Mouse (Mus musculus) frontal cortex, postnatal 10 days (tissue): ENCODE measurements around the gene Eno1.
"Not testable (repeated sequence)": the region's sequence is repeated elsewhere in the genome, so short reads cannot be mapped to it uniquely, and the experiment has no call there.

Experiments
- DNase-seq, 2 experiments: peaks; one replicate each; pipeline ENCODE4 v3.0.0; 2022; ENCODE audit warnings: low spot score in 2 of 2, mixed read lengths in 1 of 2

Eno1 gene

DNA sequence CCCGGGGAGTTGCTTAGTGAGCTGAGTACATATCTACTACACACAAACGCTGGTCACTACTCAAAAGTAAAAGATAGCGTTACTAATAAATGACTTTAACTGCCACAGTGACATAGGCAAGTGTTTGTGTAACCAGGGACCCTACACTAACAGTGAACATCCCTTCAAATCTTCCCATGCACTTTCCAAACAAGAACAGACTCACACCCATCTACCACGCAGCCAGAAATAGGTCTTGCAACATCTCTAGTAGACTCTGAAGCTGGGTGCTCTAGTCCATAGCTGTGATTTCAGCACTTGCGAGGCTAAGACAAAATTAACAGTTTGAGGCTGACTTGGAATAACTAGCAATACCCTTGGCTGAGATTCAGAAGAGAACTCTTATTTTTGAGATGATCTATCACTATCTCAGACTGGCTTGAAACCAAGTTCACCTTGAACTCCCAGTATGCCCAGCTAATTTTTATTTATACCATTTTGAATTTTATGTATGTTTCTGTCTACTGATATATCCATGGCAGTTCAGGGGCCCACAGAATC is 13.3 kb downstream of the Eno1 start:
- DNase-seq = no peak

DNA sequence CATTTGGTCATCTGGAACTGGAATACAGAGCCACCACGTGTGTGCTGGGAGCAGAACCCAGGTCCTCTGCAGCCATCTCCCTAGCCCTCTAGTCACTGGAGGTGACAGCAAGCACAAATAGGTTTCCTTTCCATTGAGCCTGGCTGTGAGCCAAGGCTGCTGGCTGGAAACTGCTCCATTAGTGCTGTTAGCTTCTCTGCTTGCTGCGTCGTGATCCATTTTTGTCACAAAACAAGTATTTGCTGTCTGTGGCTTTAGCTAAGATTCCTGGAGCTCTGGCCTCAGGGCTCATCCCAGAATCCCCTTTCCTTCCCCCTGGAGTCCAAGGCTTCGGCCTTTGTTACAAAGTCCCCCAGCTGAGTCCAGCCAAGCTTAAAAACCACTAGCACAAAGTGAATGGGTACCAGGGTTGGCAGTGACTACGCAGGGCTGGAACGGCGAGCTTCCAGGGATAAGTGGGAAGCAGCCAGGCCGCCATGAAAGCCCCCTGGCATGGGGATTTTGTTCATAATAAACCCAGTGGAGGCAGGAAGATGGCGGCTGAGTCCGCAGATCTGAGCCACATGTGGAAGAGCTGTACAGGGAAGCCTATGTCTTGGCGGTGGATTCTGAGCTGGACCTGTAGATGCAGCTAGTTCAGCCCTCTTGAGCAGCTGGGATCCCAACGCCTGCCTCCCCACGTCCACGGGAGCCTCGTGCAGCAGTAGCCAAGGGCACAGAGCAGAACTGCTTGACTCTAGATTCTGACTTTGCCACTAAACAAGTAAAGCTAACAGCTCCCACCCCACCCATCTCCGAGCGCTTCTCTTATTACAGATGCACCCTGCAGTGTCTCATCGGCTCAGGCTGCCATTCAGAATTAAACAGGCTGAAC is 14.3 kb downstream of the Eno1 start:
- peak in 1 of 2 experiments; percentile 53 for DNase-seq

DNA sequence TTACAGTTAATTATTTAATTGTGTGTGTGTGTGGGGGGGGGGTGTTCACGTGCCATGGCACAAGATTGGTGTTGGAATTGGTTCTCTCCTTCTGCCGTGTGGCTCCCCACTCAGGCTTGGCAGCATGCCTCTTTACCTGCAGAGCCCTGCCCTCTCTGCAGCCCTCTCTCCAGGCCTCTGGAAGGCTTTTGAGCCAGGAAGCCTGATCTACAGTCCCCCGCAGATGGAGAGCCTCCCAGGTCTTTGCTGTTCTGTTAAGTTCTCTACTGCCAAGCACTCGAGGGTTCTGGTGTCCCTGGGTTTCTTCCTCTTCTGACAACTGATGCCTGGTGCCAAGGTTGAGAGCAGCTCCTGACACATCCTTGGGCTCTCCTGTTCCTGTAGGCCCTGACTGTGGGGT is 17.9 kb downstream of the Eno1 start:
- DNase-seq = no peak

DNA sequence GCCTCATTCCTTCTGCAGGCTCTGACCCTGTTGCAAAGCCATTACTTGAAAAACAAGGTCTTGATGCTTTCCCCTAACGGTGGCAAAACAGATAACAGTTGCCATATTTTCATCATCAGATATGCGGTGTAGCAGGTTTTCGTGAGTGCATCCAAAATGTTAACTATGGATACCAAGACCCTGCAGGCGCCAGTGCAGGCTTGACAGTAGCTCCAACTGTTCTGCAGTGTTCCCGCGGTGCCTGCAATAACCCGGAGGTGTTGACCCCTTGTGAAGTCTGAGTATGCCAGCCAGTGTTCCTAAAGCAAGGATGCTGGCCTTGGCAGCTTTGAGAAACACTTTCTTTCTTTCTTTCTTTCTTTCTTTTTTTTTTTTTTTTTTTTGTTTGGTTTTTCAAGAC is 18.7 kb downstream of the Eno1 start:
- no peak for DNase-seq

DNA sequence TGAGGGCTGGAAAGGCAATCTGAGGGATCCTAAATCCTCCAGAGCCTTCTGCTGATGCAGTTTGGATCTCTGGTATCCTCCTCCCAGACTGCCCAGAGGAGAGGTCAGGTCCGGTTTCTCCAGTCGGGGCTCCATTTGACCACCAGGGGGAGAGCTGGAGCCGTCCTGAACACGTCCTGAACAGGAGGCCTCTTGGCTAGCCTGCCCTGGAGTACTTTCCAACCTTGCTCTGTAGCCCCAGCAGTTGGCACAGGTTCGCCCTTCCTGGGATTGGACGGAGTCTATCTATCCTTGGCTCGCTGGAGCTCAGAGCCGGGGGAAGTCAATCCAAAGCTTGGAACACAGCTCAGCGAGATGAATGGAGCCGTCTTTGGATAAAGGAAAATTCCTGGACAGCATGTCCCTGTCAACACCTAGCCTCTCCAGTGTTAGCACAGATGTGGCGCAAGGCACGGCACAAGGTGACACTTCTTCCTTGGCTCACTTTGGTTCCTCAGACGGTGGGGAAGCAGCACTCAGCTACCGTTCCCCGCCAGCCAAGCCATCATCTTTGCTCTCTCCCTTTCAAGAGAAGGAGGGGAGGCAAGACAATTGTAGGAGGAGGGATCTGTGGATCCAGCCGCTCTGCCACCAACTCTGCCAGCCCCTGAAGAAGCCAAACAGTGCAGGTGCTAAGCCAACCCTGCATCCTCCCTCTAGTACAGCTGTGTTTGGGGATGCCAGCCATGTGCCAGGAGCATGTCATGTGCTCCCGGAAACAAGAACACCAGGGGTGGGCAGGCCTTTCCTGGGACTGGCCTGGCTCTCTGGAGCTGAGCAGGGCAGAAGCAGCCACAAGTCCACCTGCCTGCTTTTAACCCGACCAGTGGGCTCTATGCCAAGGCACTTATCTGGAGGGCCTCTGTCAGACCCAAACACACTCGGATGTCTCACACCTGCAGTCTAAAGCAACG is 21.0 kb downstream of the Eno1 start:
- peak in 1 of 2 experiments; percentile 72 for DNase-seq

DNA sequence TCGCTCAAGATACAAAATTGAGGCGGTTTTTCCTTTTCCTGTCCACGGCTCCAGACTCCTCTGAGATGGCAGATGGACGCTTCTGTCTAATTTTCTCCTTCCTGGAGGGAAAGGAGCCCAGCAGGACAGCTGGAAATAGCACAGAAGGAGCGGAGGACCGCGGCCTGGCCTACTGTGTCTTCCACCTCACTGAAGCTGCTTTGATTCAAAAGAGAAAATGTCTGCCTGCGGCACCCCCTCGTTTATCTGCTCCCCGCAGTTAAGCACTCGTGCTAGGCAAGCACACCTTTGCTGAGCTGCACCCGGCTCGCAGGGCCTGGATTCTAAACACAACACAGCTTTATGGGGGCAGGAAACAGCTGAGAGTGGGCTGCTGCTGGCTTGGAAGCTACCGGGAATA is 21.9 kb downstream of the Eno1 start:
- DNase-seq = no peak

DNA sequence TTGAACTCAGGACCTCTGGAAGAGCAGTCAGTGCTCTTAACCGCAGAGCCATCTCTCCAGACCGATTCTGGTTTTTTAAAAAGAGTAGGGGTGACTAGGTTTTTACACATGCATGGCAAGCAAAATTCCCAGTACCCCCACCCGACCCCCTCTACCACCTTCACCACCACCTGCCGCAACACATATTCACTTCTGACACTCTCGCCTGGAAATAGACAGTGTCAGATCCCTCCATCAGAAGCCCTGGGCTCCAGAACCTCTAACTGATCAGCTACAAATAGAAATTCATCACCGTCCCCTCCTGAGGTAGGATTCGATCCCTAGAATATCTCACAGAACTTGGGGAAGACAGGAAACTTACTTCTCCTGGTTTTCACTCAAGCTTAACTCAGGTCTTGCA is 23.1 kb downstream of the Eno1 start:
- no peak for DNase-seq

DNA sequence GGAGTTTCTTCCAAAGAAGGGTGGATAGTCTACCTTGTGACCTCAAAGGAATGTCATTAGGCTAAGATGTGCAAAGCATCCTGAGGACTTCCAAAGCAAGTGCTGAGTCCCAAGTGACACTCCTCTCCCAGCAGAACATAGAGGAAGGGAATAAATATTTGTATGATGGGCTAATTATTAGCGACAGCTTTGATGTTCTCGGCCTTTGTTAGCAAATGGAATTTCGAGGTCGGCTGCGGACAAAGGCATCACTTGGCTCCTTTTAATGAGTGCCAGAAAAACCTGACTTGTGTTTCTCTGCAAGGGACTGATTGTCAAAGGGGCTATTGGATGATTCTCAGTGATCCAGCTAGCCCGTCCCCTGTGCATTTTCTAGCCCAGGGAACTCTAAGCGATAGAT is 23.6 kb downstream of the Eno1 start:
- DNase-seq = no peak

DNA sequence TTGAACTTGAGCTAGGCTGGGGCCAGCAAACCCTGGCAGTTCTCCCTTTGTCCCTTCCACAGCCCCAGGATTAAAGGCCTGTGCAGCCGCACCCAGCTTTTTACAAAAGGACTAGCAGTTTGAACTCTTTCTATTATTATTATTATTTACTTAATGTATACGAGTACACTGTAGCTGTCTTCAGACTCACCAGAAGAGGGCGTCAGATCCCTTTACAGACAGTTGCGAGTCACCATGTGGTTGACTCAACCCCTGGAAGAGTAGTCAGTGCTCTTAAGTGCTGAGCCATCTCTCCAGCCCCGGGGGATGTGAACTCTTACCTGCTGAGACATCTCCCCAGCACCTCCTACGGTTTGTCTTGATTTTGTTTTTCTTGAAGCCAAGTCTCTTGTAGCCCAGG is 24.2 kb downstream of the Eno1 start:
- DNase-seq = no peak

DNA sequence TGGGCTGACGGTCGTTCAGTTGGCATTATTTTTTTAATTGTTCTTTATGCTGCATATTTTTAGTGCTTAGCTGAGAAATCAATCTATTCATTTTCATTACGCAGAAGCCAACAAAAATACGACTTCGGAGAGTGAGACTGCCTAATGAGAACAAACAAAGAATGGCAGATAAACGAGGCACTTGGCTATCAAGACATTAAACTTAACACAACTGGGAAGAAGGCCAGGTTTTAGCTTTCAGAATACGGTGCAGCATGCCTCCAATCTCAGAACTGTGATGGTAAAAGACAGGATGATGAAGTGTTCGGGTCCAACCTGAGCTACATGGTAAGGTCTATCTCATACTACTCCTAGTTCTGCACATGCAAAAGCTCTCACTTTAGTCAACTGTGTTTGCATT is 25.8 kb downstream of the Eno1 start:
- DNase-seq = no peak

DNA sequence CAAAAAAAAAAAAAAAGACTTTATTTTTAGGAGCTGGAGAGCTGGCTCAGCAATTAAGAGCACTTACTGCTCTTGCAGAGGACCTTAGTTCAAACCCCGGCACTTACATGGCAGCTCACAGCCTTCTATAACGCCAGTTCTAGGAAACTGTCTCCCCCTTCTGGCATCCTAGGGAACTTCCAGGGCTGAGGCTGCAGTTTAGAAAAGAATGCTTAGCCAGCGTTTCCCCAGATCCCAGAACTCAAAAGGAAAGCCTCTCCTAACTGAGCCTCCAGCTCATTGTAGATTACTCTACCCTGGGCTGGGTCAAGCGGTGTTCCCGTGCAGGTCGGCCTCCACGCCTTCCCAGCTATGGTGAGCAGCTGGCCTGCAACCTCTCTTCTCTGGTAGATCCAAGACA is 28.4 kb downstream of the Eno1 start:
- DNase-seq = no peak

DNA sequence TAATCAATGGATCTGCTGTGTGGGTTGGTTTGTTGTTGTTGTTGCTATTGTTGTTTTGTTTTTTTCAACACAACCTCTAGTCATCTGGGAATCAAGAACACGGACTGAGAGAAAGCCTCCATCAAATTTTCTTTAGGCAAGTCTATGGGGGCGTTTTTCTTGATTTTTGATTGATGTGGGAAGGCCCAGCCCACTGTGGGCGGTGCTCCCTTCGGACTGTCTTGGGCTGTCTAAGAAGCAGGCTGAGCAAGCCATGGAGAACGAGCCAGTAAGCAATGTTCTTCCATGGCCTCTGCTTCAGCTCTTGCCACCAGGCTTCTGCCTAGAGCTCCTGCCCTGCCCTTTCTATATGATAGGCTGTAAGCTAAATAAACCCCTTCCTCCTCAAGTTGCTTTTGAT is 28.9 kb downstream of the Eno1 start:
- no peak for DNase-seq

DNA sequence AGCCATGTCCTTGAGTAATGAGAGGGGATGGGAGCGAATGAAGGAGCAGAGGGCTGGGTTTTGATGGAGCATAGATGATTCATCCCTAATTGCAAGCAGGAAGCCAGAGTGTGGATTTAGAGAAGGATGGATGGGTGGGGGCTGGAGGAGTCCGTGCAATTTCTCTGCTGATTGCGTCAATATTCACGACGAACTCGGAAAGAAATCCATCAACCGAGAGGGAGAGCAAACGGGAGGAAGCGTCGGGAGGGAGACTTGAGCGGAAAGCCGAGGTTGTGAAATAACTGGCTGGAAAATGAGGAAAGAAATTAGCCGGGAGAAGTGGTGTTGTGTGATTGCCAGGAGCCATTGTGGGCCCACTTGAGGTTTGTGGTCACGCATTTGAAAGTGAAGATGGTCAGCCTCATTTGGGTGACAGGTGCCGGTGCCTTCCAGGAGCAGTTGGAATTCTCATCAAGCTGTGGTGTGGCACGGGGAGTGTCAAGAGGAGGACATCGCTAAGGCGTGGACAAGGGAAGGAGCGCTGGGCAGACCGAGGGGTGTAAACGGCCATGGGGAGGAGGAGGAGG is 30.2 kb downstream of the Eno1 start:
- no peak for DNase-seq

DNA sequence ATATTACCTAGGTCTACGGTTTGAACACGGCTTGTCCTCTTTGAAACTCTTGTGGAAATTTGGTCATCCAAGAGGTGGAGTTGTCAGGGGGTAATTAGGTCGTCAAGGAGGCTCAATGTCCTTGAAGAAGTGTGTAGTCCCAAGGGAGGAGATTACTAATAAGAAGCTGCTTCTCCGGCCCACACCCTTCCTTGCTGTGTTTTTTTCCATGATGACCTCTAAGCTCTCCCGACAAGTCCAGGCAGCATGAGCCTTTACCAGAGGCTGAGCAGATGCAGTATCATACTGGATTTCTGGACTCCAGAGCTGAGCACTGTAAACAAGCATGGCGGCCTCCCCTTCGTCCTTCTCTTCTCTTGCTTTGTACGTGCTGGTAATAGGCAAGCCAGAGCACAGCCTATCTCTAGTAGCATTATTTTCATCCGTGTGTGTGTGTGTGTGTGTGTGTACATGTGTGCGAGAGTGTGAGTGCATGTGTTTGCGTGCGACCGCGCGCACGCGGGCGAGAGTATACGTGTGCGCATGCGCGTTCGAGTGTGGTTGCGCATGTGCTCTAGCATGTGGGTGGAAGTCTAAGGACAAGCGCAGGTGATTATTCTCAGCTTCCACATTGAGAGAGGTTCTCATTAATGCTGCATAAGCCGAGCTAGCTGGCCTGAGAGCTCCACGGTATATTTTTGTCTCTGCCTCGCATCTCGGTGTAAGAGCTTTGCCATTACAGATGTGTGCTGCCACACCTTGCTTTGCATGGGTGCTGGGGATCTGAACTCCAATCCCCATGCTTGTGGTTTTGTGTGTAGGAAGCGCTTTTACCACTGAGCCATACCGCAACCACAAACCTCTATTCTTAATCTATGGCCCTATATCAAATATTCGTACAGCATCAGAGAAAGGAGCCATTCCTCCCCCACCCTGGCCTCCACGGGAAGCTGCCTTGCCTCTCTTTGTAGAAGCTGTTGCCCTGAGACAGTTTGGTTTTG is 32.4 kb downstream of the Eno1 start:
- no peak for DNase-seq

DNA sequence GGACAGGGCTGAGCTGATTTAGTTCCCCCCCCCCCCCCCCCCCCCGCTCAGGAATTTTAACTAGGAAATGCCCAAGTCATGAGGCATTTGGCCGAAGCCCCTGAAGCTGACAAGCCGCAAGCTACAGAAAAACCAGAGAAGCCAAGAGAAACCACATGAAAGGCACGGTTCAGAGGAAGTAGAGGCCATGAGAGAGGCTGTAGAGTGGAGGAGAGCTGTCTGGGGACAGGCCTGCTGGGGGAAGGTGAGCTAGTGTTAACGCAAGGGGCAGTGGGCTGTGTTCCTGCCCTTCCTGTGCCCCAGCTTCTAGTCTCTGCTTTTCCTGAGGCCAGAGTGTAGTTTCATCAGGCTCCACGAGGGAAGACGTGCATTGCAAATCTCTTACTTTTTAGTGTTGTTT is 33.2 kb downstream of the Eno1 start:
- no peak for DNase-seq

DNA sequence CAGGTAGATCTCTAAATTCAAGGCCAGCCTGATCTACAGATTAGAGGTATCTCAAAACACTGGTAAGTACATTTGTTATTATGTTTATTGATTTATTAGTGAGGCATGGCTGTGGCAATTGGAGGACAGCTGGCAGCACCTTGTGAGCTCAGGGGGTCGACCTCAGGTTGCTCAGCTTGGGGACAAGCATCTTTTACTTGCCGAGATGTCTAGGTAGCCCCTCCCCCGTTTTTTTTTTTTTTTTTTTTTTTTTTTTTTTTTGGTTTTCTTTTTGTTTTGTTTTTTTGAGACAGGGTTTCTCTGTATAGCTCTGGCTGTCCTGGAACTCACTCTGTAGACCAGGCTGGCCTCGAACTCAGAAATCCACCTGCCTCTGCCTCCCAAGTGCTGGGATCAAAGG is 34.2 kb downstream of the Eno1 start:
- DNase-seq = not testable (repeated sequence)

DNA sequence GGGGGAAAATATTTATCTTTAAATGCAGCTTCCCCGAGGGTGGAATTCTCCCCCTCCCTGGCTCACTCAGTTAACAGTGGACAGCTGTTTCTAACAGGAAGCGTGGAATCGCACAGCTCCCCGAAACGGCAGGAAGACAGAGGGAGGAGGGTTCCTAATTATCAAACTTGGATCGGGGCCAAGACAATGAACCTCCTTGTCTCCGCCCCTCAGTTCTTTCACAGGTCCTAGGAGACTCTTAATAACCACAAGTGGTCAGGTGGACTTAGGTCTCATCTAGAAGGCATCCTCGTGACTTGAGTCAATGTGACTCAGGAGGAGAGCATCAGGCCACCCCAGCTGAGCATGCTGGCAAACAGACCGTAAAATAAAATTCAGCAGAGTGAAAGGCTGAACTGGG is 36.2 kb downstream of the Eno1 start:
- no peak for DNase-seq

DNA sequence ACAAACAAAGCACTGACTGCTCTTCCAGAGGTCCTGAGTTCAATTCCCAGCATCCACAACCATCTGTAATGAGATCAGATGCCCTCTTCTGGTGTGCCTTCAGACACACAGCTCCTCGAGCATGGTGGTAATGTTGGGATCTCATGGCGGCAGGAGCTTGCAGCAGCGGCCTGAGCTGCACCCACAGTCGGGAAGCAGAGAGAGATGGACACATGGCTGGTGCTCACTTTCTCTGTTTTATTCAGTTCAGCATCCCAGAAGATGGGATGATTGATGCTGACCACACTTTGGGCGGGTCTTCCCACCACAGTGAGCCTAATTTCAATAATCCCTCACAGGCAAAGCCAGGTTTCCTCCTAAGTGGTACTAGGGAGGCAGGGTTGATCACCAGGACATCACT is 39.0 kb downstream of the Eno1 start:
- no peak for DNase-seq

DNA sequence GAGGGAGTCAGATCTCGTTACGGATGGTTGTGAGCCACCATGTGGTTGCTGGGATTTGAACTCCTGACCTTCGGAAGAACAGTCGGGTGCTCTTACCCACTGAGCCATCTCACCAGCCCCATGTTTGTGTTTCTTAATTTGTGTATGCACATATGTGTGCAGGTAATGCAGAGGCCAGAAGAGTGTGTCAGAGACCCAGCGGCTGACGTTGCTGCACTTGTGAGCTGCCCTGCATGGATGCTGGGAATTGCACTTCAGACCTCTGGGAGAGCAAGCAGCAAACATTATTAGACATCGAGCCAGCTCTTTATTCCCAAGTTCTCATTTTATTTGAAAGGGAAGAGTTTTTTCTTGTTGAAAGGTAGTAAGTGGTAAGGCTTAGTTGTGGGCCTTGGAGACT is 42.8 kb downstream of the Eno1 start:
- DNase-seq = not testable (repeated sequence)

DNA sequence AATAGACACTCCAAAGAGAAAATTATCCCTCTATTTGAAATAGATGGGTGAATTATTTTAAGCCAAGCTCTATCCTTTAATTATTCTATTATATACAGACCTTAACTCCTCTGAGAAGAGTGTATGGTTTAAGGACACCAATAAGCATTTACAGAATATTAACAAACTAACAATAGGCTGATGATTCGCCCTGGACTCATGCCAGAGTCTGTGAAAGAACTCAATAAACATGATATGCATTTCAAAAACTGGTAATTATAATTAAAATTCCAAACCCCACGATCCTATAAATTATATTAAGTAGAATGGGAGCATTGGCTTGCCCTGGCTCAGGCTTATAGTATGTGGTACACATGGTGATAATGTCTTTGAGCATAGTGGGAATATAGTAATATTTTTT is 43.5 kb downstream of the Eno1 start:
- DNase-seq = no peak

DNA sequence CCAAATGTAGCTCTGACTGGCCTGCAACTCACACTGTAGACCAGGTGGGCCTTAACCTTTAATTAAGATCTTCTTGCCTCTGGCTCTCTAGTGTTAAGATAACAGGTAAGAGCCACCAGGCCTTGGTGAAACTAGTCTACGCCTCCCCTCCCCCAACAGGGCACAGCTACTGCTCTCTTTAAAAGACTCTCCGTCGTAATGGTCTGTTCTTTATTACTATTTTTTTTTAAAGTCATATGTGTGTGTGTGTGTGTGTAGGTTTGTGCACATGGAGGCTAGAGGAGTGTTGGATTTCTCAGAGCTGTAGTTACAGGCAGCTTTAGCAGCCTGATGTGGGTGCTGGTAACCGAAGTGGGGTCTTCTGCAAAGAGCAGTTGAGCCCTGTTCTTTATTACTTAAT is 43.9 kb downstream of the Eno1 start:
- DNase-seq = no peak
